Mouse (Mus musculus) layer of hippocampus, adult 11-12 months (tissue): Measurements from ENCODE around the gene Dag1.

Experiments used
- DNase-seq: peaks from one replicate; pipeline ENCODE4 v3.0.0; 2022; ENCODE audit warnings: low spot score

Gene Dag1

GRCm38 (mm10) chr9:108183531-108183994 is 80.2 kb downstream of the Dag1 start:
- no peak for DNase-seq

GRCm38 (mm10) chr9:108182806-108183506 is 80.8 kb downstream of the Dag1 start:
- no peak for DNase-seq

GRCm38 (mm10) chr9:108178391-108178790 is 85.4 kb downstream of the Dag1 start:
- no peak for DNase-seq

- DNase-seq, result no peak
These were observed 88.5 kb downstream of the Dag1 start for GRCm38 (mm10) chr9:108175116-108175838.

GRCm38 (mm10) chr9:108172777-108173350 is 90.9 kb downstream of the Dag1 start:
- DNase-seq, result no peak

GRCm38 (mm10) chr9:108169751-108170150 is 94.0 kb downstream of the Dag1 start:
- DNase-seq, result no peak

GRCm38 (mm10) chr9:108165143-108165542 is 98.6 kb downstream of the Dag1 start:
- no peak for DNase-seq

GRCm38 (mm10) chr9:108163646-108164284 is 100.0 kb downstream of the Dag1 start:
- DNase-seq, result no peak

GRCm38 (mm10) chr9:108157891-108158290 is 105.9 kb downstream of the Dag1 start:
- DNase-seq, result no peak

GRCm38 (mm10) chr9:108157451-108157850 is 106.3 kb downstream of the Dag1 start:
- peak; percentile 73 for DNase-seq

- no peak for DNase-seq
These were observed 107.0 kb downstream of the Dag1 start for GRCm38 (mm10) chr9:108156786-108157185.

- no peak for DNase-seq
These were observed 108.9 kb downstream of the Dag1 start for GRCm38 (mm10) chr9:108154814-108155213.
